Mouse (Mus musculus): ENCODE measurements at regions not wholly inside any gene's neighbourhood (a gene's known extent, or its start where the extent isn't known, plus 50 kb on each side); places are given as distances from the start of the nearest gene placed in this dataset.

- no peak for DNase-seq (ENCODE audit: extremely low read depth, insufficient read length, low spot score)
Observed at GRCm38 (mm10) chr6:147316702-147317468, 52.9 kb upstream of the Pthlh start.

GRCm38 (mm10) chr6:147316140-147316539 is 52.2 kb upstream of the Pthlh start:
- DNase-seq (ENCODE audit: extremely low read depth, insufficient read length, low spot score) = no peak

GRCm38 (mm10) chr6:147315207-147315606 is 51.2 kb upstream of the Pthlh start:
- DNase-seq (ENCODE audit: extremely low read depth, insufficient read length, low spot score) = no peak

Measured in 3134 (cell line).